Comparison of ENCODE assay signal across 19 mouse cellular contexts in genomic region chr5:115394836-115395235, GRCm38 (mm10). TPM values are rescaled to one million over a fixed set of nuclear protein-coding genes. Genes with fewer than 3 reads are reported as not detected.
DNase-seq lines count a peak whose midpoint lies in the region; ATAC-seq lines count a peak whose summit lies in the region.
"Had no signal": no experiment of that assay in that cellular context is flagged by ENCODE, and none has a peak within 500 bp of the region (broad histone marks: within the 10 kb centered on the region; RNA-seq: fewer than 3 reads in every experiment).

No protein-coding gene starts in this region.

- peaks cover 61% of the 10 kb centered on the region for H3K4me1 ChIP-seq in forebrain, embryonic 12.5 days
- H3K4me1 ChIP-seq in forebrain, embryonic 16.5 days (replicated peaks; ENCODE audit: control insufficient read depth, insufficient read depth, low read length): peaks cover 16% of the 10 kb centered on the region
- peaks cover 13% of the 10 kb centered on the region for H3K4me1 ChIP-seq in hindbrain, embryonic 11.5 days (replicated peaks; ENCODE audit: control insufficient read depth, insufficient read depth, low read length)
- H3K4me1 ChIP-seq in hindbrain, embryonic 13.5 days (replicated peaks): peaks cover 24% of the 10 kb centered on the region
- peaks cover 51% of the 10 kb centered on the region for H3K4me1 ChIP-seq in midbrain, embryonic 12.5 days
- peaks cover 21% of the 10 kb centered on the region; the same call in 1 of the 2 replicates for H3K4me1 ChIP-seq in midbrain, embryonic 15.5 days
- peaks cover 25% of the 10 kb centered on the region for H3K4me1 ChIP-seq in embryonic facial prominence, embryonic 15.5 days

- H3K9ac ChIP-seq in forebrain, embryonic 12.5 days: no peak overlapping the region
- no peak overlapping the region for H3K9ac ChIP-seq in forebrain, embryonic 16.5 days (replicated peaks; ENCODE audit: low read depth, low read length)
- no peak overlapping the region for H3K9ac ChIP-seq in hindbrain, embryonic 11.5 days (ENCODE audit: low read depth, low read length)
- no peak overlapping the region for H3K9ac ChIP-seq in hindbrain, embryonic 13.5 days
- no peak overlapping the region for H3K9ac ChIP-seq in midbrain, embryonic 12.5 days (replicated peaks)
- no peak overlapping the region for H3K9ac ChIP-seq in midbrain, embryonic 15.5 days
- H3K9ac ChIP-seq in embryonic facial prominence, embryonic 15.5 days: no peak overlapping the region
- H3K9ac ChIP-seq: hindbrain, embryonic 15.5 days; liver, postnatal 0 days had no signal

- H3K27me3 ChIP-seq in forebrain, embryonic 12.5 days: no peaks in the 10 kb centered on the region
- no peaks in the 10 kb centered on the region for H3K27me3 ChIP-seq in forebrain, embryonic 16.5 days (replicated peaks; ENCODE audit: control insufficient read depth, insufficient read depth, low read length)
- no peaks in the 10 kb centered on the region for H3K27me3 ChIP-seq in hindbrain, embryonic 11.5 days (ENCODE audit: control insufficient read depth, insufficient read depth, low read length)
- H3K27me3 ChIP-seq in hindbrain, embryonic 13.5 days: no peaks in the 10 kb centered on the region
- no peaks in the 10 kb centered on the region for H3K27me3 ChIP-seq in midbrain, embryonic 12.5 days
- H3K27me3 ChIP-seq in midbrain, embryonic 15.5 days (replicated peaks): no peaks in the 10 kb centered on the region
- no peaks in the 10 kb centered on the region for H3K27me3 ChIP-seq in embryonic facial prominence, embryonic 15.5 days
- H3K27me3 ChIP-seq: CH12.LX; hindbrain, embryonic 15.5 days; Patski had no signal

- 24% methylated on average over 10 of the region's 10 CpGs for WGBS in forebrain, embryonic 12.5 days
- WGBS in forebrain, embryonic 16.5 days: 23% methylated on average over 10 of the region's 10 CpGs
- WGBS in hindbrain, embryonic 11.5 days: 25% methylated on average over 10 of the region's 10 CpGs
- WGBS in hindbrain, embryonic 13.5 days: 22% methylated on average over 10 of the region's 10 CpGs
- 18% methylated on average over 10 of the region's 10 CpGs for WGBS in midbrain, embryonic 12.5 days
- WGBS in midbrain, embryonic 15.5 days: 23% methylated on average over 10 of the region's 10 CpGs
- WGBS in embryonic facial prominence, embryonic 15.5 days: 18% methylated on average over 10 of the region's 10 CpGs

- no peaks in the 10 kb centered on the region for H3K36me3 ChIP-seq in forebrain, embryonic 12.5 days (replicated peaks)
- no peaks in the 10 kb centered on the region for H3K36me3 ChIP-seq in forebrain, embryonic 16.5 days (ENCODE audit: control insufficient read depth, insufficient read depth)
- H3K36me3 ChIP-seq in hindbrain, embryonic 11.5 days (ENCODE audit: control insufficient read depth, insufficient read depth, low read length): no peaks in the 10 kb centered on the region
- no peaks in the 10 kb centered on the region for H3K36me3 ChIP-seq in hindbrain, embryonic 13.5 days
- H3K36me3 ChIP-seq in midbrain, embryonic 12.5 days: no peaks in the 10 kb centered on the region
- H3K36me3 ChIP-seq in midbrain, embryonic 15.5 days (replicated peaks): no peaks in the 10 kb centered on the region
- H3K36me3 ChIP-seq in embryonic facial prominence, embryonic 15.5 days: no peaks in the 10 kb centered on the region
- H3K36me3 ChIP-seq: hindbrain, embryonic 15.5 days had no signal

- H3K27ac ChIP-seq in forebrain, embryonic 12.5 days: peak overlapping the region; percentile 37; the same call in 1 of the 2 replicates
- no peak overlapping the region for H3K27ac ChIP-seq in forebrain, embryonic 16.5 days (ENCODE audit: low read length)
- peak overlapping the region; percentile 67; the same call in 1 of the 2 replicates for H3K27ac ChIP-seq in hindbrain, embryonic 11.5 days (ENCODE audit: low read depth, low read length)
- H3K27ac ChIP-seq in hindbrain, embryonic 13.5 days: no peak overlapping the region
- H3K27ac ChIP-seq in midbrain, embryonic 12.5 days (replicated peaks): peak overlapping the region; percentile 79
- no peak overlapping the region for H3K27ac ChIP-seq in midbrain, embryonic 15.5 days
- H3K27ac ChIP-seq in embryonic facial prominence, embryonic 15.5 days (replicated peaks): no peak overlapping the region
- H3K27ac ChIP-seq: hindbrain, embryonic 15.5 days had no signal

- H3K9me3 ChIP-seq in forebrain, embryonic 12.5 days: no peaks in the 10 kb centered on the region
- no peaks in the 10 kb centered on the region for H3K9me3 ChIP-seq in forebrain, embryonic 16.5 days (ENCODE audit: control insufficient read depth, low read length)
- no peaks in the 10 kb centered on the region for H3K9me3 ChIP-seq in hindbrain, embryonic 11.5 days (ENCODE audit: control insufficient read depth, low read length)
- no peaks in the 10 kb centered on the region for H3K9me3 ChIP-seq in hindbrain, embryonic 13.5 days
- H3K9me3 ChIP-seq in midbrain, embryonic 12.5 days: no peaks in the 10 kb centered on the region
- H3K9me3 ChIP-seq in midbrain, embryonic 15.5 days: no peaks in the 10 kb centered on the region
- H3K9me3 ChIP-seq in embryonic facial prominence, embryonic 15.5 days (replicated peaks): no peaks in the 10 kb centered on the region
- H3K9me3 ChIP-seq: hindbrain, embryonic 15.5 days; megakaryocyte, embryonic 14.5 days had no signal

- H3K4me2 ChIP-seq in forebrain, embryonic 12.5 days: no peak overlapping the region
- no peak overlapping the region for H3K4me2 ChIP-seq in forebrain, embryonic 16.5 days (ENCODE audit: low read length)
- no peak overlapping the region for H3K4me2 ChIP-seq in hindbrain, embryonic 11.5 days (replicated peaks; ENCODE audit: low read depth, low read length)
- H3K4me2 ChIP-seq in hindbrain, embryonic 13.5 days: no peak overlapping the region
- H3K4me2 ChIP-seq in midbrain, embryonic 12.5 days (replicated peaks): peak overlapping the region; percentile 29
- H3K4me2 ChIP-seq in midbrain, embryonic 15.5 days: no peak overlapping the region
- 0 out of 2 replicates have a peak overlapping the region, but pooled peaks have one; percentile 8 for H3K4me2 ChIP-seq in embryonic facial prominence, embryonic 15.5 days (replicated peaks)
- H3K4me2 ChIP-seq: hindbrain, embryonic 15.5 days had no signal

- no peak overlapping the region for H3K4me3 ChIP-seq in forebrain, embryonic 12.5 days (replicated peaks)
- H3K4me3 ChIP-seq in forebrain, embryonic 16.5 days (replicated peaks; ENCODE audit: low read length): no peak overlapping the region
- H3K4me3 ChIP-seq in hindbrain, embryonic 11.5 days (ENCODE audit: low read depth, low read length): no peak overlapping the region
- H3K4me3 ChIP-seq in hindbrain, embryonic 13.5 days: no peak overlapping the region
- H3K4me3 ChIP-seq in midbrain, embryonic 12.5 days: no peak overlapping the region
- H3K4me3 ChIP-seq in midbrain, embryonic 15.5 days: no peak overlapping the region
- no peak overlapping the region for H3K4me3 ChIP-seq in embryonic facial prominence, embryonic 15.5 days (replicated peaks)
- H3K4me3 ChIP-seq: hindbrain, embryonic 15.5 days; megakaryocyte, embryonic 14.5 days had no signal

- no peak for DNase-seq in hindbrain, embryonic 11.5 days (ENCODE audit: low spot score)
- DNase-seq in right cerebral cortex, adult 2 months (ENCODE audit: low spot score in 2 of 2): no peak
- DNase-seq: cerebellum, adult 9-11 months; liver; liver, postnatal 0 days; lung, postnatal 14 days; spleen, adult 18-20 months; thymus, adult 18-20 months had no signal

- no peak for ATAC-seq in forebrain, embryonic 12.5 days (ENCODE audit: low FRiP score)
- no peak for ATAC-seq in forebrain, embryonic 16.5 days
- no peak for ATAC-seq in hindbrain, embryonic 11.5 days (ENCODE audit: low FRiP score)
- no peak for ATAC-seq in hindbrain, embryonic 13.5 days (ENCODE audit: low FRiP score)
- no peak for ATAC-seq in midbrain, embryonic 12.5 days (ENCODE audit: low FRiP score, low read depth)
- ATAC-seq in midbrain, embryonic 15.5 days (replicated peaks): no peak
- no peak for ATAC-seq in embryonic facial prominence, embryonic 15.5 days (ENCODE audit: insufficient number of reproducible peaks, low FRiP score, low TSS enrichment, low read depth)
- ATAC-seq: intestine, postnatal 0 days; liver, postnatal 0 days; Patski had no signal

RNA-seq across cellular contexts. Expression of gene Msi1, which starts 34.6 kb away (rescaled TPM):
- polyA plus RNA-seq in forebrain, embryonic 12.5 days (2016; fragmentation: Nextera tagmentation; extraction: Ambion mirVana): 161 and 182 TPM in 2 replicates
- polyA plus RNA-seq in forebrain, embryonic 16.5 days (2015; fragmentation: Nextera tagmentation; extraction: Ambion mirVana): 53.9 and 62.2 TPM in 2 replicates
- 136 and 141 TPM in 2 replicates for polyA plus RNA-seq in hindbrain, embryonic 11.5 days (2014; fragmentation: Nextera tagmentation; extraction: Ambion mirVana)
- polyA plus RNA-seq in hindbrain, embryonic 13.5 days (2015; fragmentation: Nextera tagmentation; extraction: Ambion mirVana): 71.8 and 76.9 TPM in 2 replicates
- 211 and 227 TPM in 2 replicates for polyA plus RNA-seq in midbrain, embryonic 12.5 days (2016; fragmentation: Nextera tagmentation; extraction: Ambion mirVana)
- 65.9 and 66.3 TPM in 2 replicates for polyA plus RNA-seq in midbrain, embryonic 15.5 days (2015; fragmentation: Nextera tagmentation; extraction: Ambion mirVana)
- 14.1 and 19.1 TPM in 2 replicates for polyA plus RNA-seq in embryonic facial prominence, embryonic 15.5 days (2015; fragmentation: Nextera tagmentation; extraction: Ambion mirVana)

RNA-seq across cellular contexts. Expression of gene Cox6a1, which starts 46.1 kb away (rescaled TPM):
- polyA plus RNA-seq in forebrain, embryonic 12.5 days (2016; fragmentation: Nextera tagmentation; extraction: Ambion mirVana): 728 and 759 TPM in 2 replicates
- polyA plus RNA-seq in forebrain, embryonic 16.5 days (2015; fragmentation: Nextera tagmentation; extraction: Ambion mirVana): 864 and 925 TPM in 2 replicates
- polyA plus RNA-seq in hindbrain, embryonic 11.5 days (2014; fragmentation: Nextera tagmentation; extraction: Ambion mirVana): 811 and 829 TPM in 2 replicates
- 1,031 and 1,095 TPM in 2 replicates for polyA plus RNA-seq in hindbrain, embryonic 13.5 days (2015; fragmentation: Nextera tagmentation; extraction: Ambion mirVana)
- polyA plus RNA-seq in midbrain, embryonic 12.5 days (2016; fragmentation: Nextera tagmentation; extraction: Ambion mirVana): 768 and 803 TPM in 2 replicates
- 1,062 and 1,092 TPM in 2 replicates for polyA plus RNA-seq in midbrain, embryonic 15.5 days (2015; fragmentation: Nextera tagmentation; extraction: Ambion mirVana)
- 850 and 892 TPM in 2 replicates for polyA plus RNA-seq in embryonic facial prominence, embryonic 15.5 days (2015; fragmentation: Nextera tagmentation; extraction: Ambion mirVana)

RNA-seq across cellular contexts. Expression of gene Triap1, which starts 53.8 kb away (rescaled TPM):
- polyA plus RNA-seq in forebrain, embryonic 12.5 days (2016; fragmentation: Nextera tagmentation; extraction: Ambion mirVana): 54.5 and 55.6 TPM in 2 replicates
- polyA plus RNA-seq in forebrain, embryonic 16.5 days (2015; fragmentation: Nextera tagmentation; extraction: Ambion mirVana): 59.9 and 62.3 TPM in 2 replicates
- polyA plus RNA-seq in hindbrain, embryonic 11.5 days (2014; fragmentation: Nextera tagmentation; extraction: Ambion mirVana): 56.8 and 60.0 TPM in 2 replicates
- polyA plus RNA-seq in hindbrain, embryonic 13.5 days (2015; fragmentation: Nextera tagmentation; extraction: Ambion mirVana): 51.7 and 57.6 TPM in 2 replicates
- polyA plus RNA-seq in midbrain, embryonic 12.5 days (2016; fragmentation: Nextera tagmentation; extraction: Ambion mirVana): 50.8 and 57.3 TPM in 2 replicates
- 49.3 and 49.6 TPM in 2 replicates for polyA plus RNA-seq in midbrain, embryonic 15.5 days (2015; fragmentation: Nextera tagmentation; extraction: Ambion mirVana)
- 56.4 and 66.2 TPM in 2 replicates for polyA plus RNA-seq in embryonic facial prominence, embryonic 15.5 days (2015; fragmentation: Nextera tagmentation; extraction: Ambion mirVana)

RNA-seq across cellular contexts. Expression of gene Gatc, which starts 53.9 kb away (rescaled TPM):
- 41.5 and 42.1 TPM in 2 replicates for polyA plus RNA-seq in forebrain, embryonic 12.5 days (2016; fragmentation: Nextera tagmentation; extraction: Ambion mirVana)
- polyA plus RNA-seq in forebrain, embryonic 16.5 days (2015; fragmentation: Nextera tagmentation; extraction: Ambion mirVana): 35.9 and 40.7 TPM in 2 replicates
- 43.0 and 51.2 TPM in 2 replicates for polyA plus RNA-seq in hindbrain, embryonic 11.5 days (2014; fragmentation: Nextera tagmentation; extraction: Ambion mirVana)
- polyA plus RNA-seq in hindbrain, embryonic 13.5 days (2015; fragmentation: Nextera tagmentation; extraction: Ambion mirVana): 31.8 and 32.6 TPM in 2 replicates
- polyA plus RNA-seq in midbrain, embryonic 12.5 days (2016; fragmentation: Nextera tagmentation; extraction: Ambion mirVana): 39.7 and 43.6 TPM in 2 replicates
- polyA plus RNA-seq in midbrain, embryonic 15.5 days (2015; fragmentation: Nextera tagmentation; extraction: Ambion mirVana): 35.6 and 39.4 TPM in 2 replicates
- polyA plus RNA-seq in embryonic facial prominence, embryonic 15.5 days (2015; fragmentation: Nextera tagmentation; extraction: Ambion mirVana): 28.7 and 33.9 TPM in 2 replicates

Comparison
In these comparisons a context has a peak if more than half of its experiments do, and no peak if none do; other contexts are left out.
1. H3K27ac ChIP-seq: peak in forebrain, embryonic 12.5 days (single experiment), hindbrain, embryonic 11.5 days (single experiment) and midbrain, embryonic 12.5 days (single experiment); none in forebrain, embryonic 16.5 days (single experiment), hindbrain, embryonic 13.5 days (single experiment), midbrain, embryonic 15.5 days (single experiment) and embryonic facial prominence, embryonic 15.5 days (single experiment).
2. H3K4me2 ChIP-seq: peak in midbrain, embryonic 12.5 days (single experiment) and embryonic facial prominence, embryonic 15.5 days (single experiment); none in forebrain, embryonic 12.5 days (single experiment), forebrain, embryonic 16.5 days (single experiment), hindbrain, embryonic 11.5 days (single experiment), hindbrain, embryonic 13.5 days (single experiment) and midbrain, embryonic 15.5 days (single experiment).